Mouse (Mus musculus) layer of hippocampus, postnatal 25 days (tissue): ENCODE results near the gene Btbd6. TPM values are rescaled to one million over a fixed set of nuclear protein-coding genes. Genes with fewer than 3 reads are reported as not detected.

ENCODE experiments used
- DNase-seq, 2 experiments: peaks; one replicate each; pipeline ENCODE4 v3.0.0; 2022; ENCODE audit warnings: mixed read lengths in 2 of 2, low spot score in 1 of 2; ENCODE audit errors: extremely low spot score in 1 of 2
- total RNA-seq, 2 experiments: library from RNA; stranded (reverse); gene quantifications; 2 replicates each; pipeline ENCODE4 v1.2.3; 2021

The Btbd6 gene
- total RNA-seq, 2 experiments from 2014 or later, result 55.3 to 56.5 TPM

DNA sequence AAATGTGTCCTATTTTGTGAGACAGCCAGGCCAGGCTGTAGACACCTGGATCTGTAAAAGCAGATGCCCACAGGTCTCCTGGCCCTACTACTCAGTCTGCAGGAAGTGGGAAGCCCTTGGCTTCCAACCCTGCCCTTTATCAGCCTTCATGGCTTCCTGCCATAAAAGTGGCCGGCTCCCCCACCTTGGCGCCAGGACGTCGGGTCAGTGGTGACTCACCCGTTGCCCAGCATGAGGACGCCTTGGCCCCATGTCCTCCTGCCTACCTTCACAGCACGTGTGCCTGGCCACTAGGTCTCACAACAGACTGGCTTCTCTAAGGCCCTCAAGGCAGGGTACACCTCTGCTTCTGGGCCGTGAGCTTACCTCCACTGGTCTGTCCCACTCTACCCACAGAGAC, 23.8 kb upstream of the Btbd6 start:
- DNase-seq, result no peak

DNA sequence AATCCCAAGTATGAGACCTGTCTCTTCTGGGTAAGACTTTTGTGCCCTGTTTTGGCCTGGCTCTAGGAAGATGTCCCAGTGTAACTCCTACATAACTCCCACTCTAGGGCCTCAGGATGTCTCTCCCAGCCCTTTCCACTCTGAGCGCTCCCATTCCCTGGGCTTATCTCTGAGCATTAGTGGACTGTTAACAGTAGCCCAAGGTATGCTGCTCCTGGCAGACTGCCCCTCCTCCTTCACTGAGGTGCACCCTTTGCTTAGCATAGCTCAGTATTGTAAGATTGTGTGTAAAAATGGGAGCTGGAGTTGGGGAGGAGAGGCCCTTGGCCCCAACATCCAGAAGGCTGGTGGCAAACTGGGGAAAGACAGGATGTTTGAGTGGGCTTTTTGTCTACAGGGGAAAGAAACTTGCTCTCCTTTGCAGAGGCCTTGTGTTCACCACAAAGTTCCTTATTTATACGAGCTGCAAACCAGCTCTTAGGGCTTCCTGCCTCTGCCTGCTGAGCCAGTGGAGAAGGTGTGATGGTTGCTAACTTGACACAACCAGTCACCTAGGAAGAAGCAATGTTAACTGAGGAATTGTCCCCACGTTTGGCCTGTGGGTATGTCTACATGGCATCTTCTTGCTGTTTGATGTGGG, 23.2 kb upstream of the Btbd6 start:
- DNase-seq, result no peak

DNA sequence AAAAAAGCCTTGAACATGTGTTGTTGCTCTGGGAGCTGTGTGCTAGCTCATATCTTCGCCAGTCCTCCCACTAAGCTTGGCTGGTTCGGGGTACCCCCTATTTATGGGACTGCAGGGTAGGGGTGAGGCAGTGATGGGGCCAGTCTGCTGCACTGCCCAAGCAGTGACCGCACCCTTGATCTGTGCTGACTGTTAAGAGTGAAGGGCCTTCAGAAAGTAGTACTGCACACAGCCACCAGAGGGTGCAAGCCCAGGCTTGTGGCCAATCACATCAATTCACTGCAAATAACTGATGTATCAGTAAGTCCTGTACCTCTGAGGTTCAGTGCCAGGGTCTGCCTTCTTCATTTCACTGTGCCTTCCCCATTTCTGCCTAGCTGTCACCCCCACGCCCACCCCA, 20.5 kb upstream of the Btbd6 start:
- DNase-seq, result peak; percentile 71 to 84

GRCm38 (mm10) chr12:112958303-112958702, 18.0 kb upstream of the Btbd6 start:
- DNase-seq, result peak in 1 of 2 experiments; percentile 51

- no peak for DNase-seq
Measured at GRCm38 (mm10) chr12:112959421-112959820, 16.9 kb upstream of the Btbd6 start.

GRCm38 (mm10) chr12:112961428-112961827, 14.9 kb upstream of the Btbd6 start:
- no peak for DNase-seq

- no peak for DNase-seq
Measured at GRCm38 (mm10) chr12:112961872-112962271, 14.4 kb upstream of the Btbd6 start.

- no peak for DNase-seq
Measured at GRCm38 (mm10) chr12:112965783-112966182, 10.5 kb upstream of the Btbd6 start.

- DNase-seq, result no peak
Measured at GRCm38 (mm10) chr12:112968943-112969342, 7.3 kb upstream of the Btbd6 start.

GRCm38 (mm10) chr12:112969616-112970015, 6.7 kb upstream of the Btbd6 start:
- no peak for DNase-seq

- no peak for DNase-seq
Measured at GRCm38 (mm10) chr12:112974736-112975135, 1.5 kb upstream of the Btbd6 start.

DNA sequence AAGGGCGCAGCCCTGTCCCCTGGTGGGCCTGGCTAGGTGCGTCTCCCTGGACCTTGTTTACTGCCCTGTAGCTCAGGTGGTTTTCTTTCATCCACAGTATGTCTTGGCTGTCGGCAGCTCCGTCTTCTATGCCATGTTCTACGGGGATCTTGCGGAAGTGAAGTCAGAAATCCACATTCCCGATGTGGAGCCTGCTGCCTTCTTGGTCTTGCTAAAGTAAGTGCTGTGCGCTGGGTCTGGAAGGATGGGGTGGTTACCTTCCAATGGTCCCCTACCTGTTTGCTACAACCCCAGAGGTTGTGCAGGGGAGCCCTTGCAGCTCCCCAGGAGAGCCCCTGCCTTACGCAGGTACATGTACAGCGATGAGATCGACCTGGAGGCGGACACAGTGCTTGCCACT, 874 bp downstream of the Btbd6 start:
- no peak for DNase-seq

- DNase-seq, result no peak
Measured at GRCm38 (mm10) chr12:112982031-112982430, 5.7 kb downstream of the Btbd6 start.

- DNase-seq, result no peak
Measured at GRCm38 (mm10) chr12:112985346-112985745, 9.1 kb downstream of the Btbd6 start.

DNA sequence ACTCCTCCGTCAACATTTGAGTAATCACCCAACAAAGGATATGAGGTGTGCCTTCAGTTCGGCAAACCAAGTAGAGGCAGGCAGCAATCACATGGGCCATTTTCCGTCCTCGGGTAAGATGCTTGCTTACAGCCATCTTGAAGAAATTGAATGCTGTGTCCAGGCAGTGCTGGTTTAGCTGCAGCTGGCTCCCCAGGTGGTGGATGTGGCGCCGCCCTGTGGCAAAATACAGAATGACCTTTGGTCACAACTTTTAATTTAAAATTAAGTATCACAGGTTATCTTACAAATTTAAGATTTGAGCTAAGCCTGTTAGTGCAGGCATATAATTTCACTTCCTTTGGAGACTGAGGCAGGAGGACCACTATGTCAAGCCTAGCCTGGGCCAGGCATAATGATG, 11.6 kb downstream of the Btbd6 start:
- DNase-seq, result peak in 1 of 2 experiments; percentile 40

- DNase-seq, result no peak
Measured at GRCm38 (mm10) chr12:112990706-112991405, 14.6 kb downstream of the Btbd6 start.

- DNase-seq, result no peak
Measured at GRCm38 (mm10) chr12:112991444-112991843, 15.2 kb downstream of the Btbd6 start.

DNA sequence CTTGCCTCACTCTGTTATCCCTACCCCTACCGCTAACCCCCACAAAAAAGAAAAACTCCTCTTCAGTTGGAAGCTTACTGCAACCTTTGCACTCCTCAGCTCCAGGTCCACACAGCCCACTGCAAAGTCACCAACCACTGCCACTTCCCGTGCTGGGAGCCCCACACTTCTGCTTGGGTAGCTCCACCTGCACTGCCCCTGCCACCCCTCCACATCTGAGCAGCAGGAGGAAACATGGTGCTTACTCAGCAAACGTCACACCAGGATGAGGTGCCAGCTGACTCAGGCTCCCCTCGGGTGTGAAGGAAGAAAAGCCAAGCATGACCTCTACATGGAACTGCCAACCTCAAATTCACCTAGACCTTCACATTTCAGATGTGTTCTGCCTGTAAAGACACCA, 17.9 kb downstream of the Btbd6 start:
- DNase-seq, result no peak

DNA sequence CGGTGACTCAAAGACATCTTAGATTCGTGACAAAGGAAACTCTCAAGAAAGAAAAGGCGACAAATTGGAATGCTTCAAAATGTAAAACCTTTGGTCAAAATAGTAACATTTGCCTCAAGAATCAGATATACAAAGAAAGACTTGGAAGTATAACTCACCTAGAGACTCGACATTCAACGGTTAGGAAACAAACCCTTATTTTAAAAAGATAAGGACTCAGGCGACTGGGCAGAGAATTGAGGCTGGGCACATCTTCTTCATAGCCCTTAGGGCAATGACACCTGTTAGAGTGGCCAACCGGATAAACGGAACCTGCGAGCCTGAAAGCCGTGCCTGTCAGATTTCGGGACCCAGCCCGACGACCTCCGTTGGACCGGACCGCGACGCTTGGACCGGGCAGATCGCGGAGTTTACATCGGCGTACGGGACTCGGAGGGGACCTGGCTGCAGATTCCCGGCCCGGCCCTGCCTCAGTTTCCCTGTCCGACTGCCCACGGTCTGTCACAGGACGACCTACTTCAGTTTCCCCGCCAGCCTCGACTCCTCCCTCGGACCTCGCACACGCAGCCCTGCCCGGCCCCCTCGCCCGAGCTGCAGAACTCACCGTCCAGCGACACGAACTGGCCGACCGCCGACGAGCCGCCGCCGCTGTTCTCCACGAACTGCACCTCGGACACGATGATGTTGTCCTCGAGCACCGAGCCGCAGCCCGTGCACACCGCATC, 23.4 kb downstream of the Btbd6 start:
- DNase-seq, result peak in 1 of 2 experiments; percentile 51

DNA sequence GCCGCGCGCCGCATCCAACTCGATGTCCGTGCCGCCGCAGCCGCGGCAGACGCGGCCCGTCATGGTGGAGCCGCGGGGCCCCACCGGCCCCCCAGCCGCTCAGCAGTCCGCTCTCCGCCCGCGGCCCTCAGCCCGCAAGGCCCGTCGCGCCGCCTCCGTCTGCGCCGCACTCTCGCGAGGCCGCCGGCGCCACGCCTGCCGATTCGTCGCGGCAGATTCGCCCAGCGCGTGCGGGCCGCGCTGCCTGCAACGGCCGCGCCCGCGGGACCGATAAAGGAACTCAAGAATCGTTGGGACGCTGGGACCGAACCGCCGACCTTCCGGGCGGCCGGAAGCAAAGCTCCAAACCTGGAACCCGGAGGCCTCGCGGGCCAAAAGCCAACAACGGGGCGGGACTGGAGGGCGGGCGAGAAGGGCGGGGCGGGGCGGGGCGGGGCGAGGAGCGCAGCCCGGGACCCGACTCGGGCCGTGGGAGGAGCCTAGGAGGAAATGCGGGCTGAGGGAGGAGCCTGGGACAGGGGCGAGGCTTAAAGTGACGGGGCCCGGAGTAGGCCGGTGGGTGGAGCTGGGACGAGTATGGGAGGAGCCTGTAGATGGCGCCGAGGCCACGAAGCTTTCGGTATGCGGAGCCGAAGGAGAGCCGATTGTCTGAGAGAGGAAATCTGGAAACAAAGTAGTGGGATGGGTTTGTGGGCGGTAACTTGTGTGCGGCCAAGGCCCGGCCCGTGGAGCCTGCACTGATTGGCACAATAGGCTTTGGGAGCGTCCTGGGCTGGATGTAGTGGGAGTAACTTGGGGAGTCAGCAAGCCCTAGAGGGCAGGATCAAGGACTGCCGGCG, 24.2 kb downstream of the Btbd6 start, which contains the start of gene Brf1:
Brf1 (minus strand) TSS at position 411 of the 839 bp plus-strand sequence.
- peak; percentile 76 to 88 for DNase-seq

- no peak for DNase-seq
Measured at GRCm38 (mm10) chr12:113001133-113001474, 24.8 kb downstream of the Btbd6 start.
